Mouse (Mus musculus) liver, adult 2 months (tissue): ENCODE measurements at regions not wholly inside any gene's neighbourhood (a gene's known extent, or its start where the extent isn't known, plus 50 kb on each side); places are given as distances from the start of the nearest gene placed in this dataset.

Experiments
- DNase-seq: peaks from one replicate; pipeline ENCODE4 v3.0.0-alpha.2; 2011; ENCODE audit warnings: low read depth, low spot score; ENCODE audit errors: extremely low read depth
- H3K27ac ChIP-seq: fragments of 200-500 bp; replicated peaks from 2 replicates; pipeline ENCODE4 v1.5.1; 2012; ENCODE audit warnings: low read depth, mild to moderate bottlenecking, control low read depth, inconsistent platforms, low read length; ENCODE audit not compliant: insufficient read depth
- H3K27me3 ChIP-seq: fragments of 200-500 bp; 2 replicates; pipeline ENCODE4 v1.6.1; 2012; ENCODE audit warnings: mild to moderate bottlenecking, moderate library complexity, low read length, inconsistent platforms; ENCODE audit not compliant: control insufficient read depth, insufficient read depth
- H3K36me3 ChIP-seq: fragments of 200-500 bp; 2 replicates; pipeline ENCODE4 v1.6.1; 2012; ENCODE audit warnings: low read length, inconsistent platforms; ENCODE audit not compliant: control insufficient read depth, insufficient read depth
- H3K4me1 ChIP-seq: fragments of 200-500 bp; 2 replicates; pipeline ENCODE4 v1.6.1; 2011; ENCODE audit warnings: low read length; ENCODE audit not compliant: control insufficient read depth, insufficient read depth
- H3K4me3 ChIP-seq: fragments of 200-500 bp; 2 replicates; pipeline ENCODE4 v1.5.1; 2011; ENCODE audit warnings: low read depth, mild to moderate bottlenecking, control low read depth, low read length, moderate library complexity; ENCODE audit not compliant: insufficient read depth
- H3K79me2 ChIP-seq: fragments of 200-500 bp; 2 replicates; pipeline ENCODE4 v1.6.1; 2012; ENCODE audit warnings: inconsistent platforms, mild to moderate bottlenecking, low read length, moderate library complexity; ENCODE audit not compliant: control insufficient read depth, insufficient read depth
- H3K9ac ChIP-seq: fragments of 200-500 bp; 2 replicates; pipeline ENCODE4 v1.6.1; 2012; ENCODE audit warnings: low read depth, mild to moderate bottlenecking, control low read depth, inconsistent platforms, low read length
- CTCF ChIP-seq: fragments of 200-500 bp; IDR thresholded peaks from 2 replicates; pipeline ENCODE4 v1.5.1; 2011; ENCODE audit warnings: low read depth, low read length, control low read depth
- POLR2A ChIP-seq: fragments of 200-500 bp; IDR thresholded peaks from 2 replicates; pipeline ENCODE4 v1.6.1; 2011; ENCODE audit warnings: low read length, control low read depth; ENCODE audit not compliant: insufficient read depth; ENCODE audit errors: extremely low read depth
- WGBS: fragments of 180-500 bp; shearing (Covaris S2); methylation state at CpG from one replicate; pipeline ENCODE4 v1.1.7; 2018; 5-methylcytosine and 5-hydroxymethylcytosine counted together

DNA sequence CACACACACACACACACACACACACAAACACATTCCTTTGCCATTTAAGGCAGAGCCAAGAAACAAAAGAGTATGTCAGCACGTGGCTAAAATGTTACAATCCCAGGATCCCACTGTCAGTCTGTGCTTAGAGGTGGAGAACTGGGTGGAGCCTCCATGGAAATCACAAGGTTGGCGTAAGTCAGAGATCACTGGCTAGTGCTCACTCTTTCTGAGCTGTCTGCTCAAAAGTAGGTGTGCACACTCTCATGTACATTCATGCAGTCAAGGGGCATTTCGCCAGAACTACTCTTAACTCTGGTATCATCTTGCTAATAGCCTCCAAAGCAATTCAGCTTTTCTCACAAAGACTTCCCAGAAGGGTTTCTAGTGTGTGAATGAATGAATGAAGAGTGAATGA is 318.2 kb downstream of the Gm45692 start:
- Histone ChIP-seq H3K4me3 (no peak overlapping the region), H3K79me2 (no peaks in the 10 kb centered on the region), H3K9ac (no peak overlapping the region), H3K36me3 (no peaks in the 10 kb centered on the region), H3K27ac (no peak overlapping the region), H3K27me3 (no peaks in the 10 kb centered on the region), H3K4me1 (no peaks in the 10 kb centered on the region; the same call in 1 of the 2 replicates)
- DNase-seq = no peak
- 80% methylated on average over 3 of the region's 3 CpGs for WGBS
- no peak for TF ChIP-seq POLR2A
- no peak for TF ChIP-seq CTCF

DNA sequence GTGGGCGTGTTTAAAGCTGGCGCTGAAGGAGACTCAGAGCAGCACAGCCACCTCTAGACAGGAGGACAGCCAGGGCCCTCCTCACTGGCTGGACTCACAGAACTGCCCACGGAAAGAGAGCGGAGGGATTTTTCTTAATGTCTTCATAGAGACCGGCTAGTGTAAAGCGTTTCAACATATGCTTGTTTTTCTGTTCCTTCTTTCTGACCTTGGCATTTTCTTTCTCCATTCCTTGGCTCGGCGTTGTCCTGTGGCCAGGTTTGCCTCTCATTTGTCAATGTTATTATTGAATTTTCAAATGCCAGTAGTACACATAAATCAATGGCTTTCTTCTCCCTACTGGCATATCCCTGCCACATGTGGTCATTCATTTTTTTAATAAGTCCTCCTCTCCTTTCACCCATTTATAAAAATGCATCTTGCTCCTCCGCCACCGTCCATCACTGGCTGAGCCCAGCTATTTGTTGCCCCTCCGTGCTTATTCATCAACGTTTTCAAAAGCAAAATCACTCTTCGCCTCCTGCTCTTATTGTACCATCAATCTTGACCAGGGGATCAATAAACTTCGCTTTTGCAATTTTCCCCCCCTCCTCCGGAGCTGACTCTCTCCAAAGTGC is 319.0 kb downstream of the Gm45692 start:
- no peak for TF ChIP-seq POLR2A
- TF ChIP-seq CTCF = no peak
- Histone ChIP-seq H3K27me3 (no peaks in the 10 kb centered on the region), H3K9ac (no peak overlapping the region), H3K36me3 (no peaks in the 10 kb centered on the region), H3K27ac (no peak overlapping the region), H3K4me1 (no peaks in the 10 kb centered on the region; the same call in 1 of the 2 replicates), H3K79me2 (no peaks in the 10 kb centered on the region), H3K4me3 (no peak overlapping the region)
- DNase-seq = no peak
- WGBS = 65% methylated on average over 15 of the region's 15 CpGs

- DNase-seq = no peak
- 54% methylated on average over 16 of the region's 16 CpGs for WGBS
- H3K27me3 ChIP-seq = no peaks in the 10 kb centered on the region
- no peaks in the 10 kb centered on the region for H3K79me2 ChIP-seq
- H3K9ac ChIP-seq = no peak overlapping the region
- no peaks in the 10 kb centered on the region; the same call in 1 of the 2 replicates for H3K4me1 ChIP-seq
- H3K27ac ChIP-seq = no peak overlapping the region
- no peaks in the 10 kb centered on the region for H3K36me3 ChIP-seq
- H3K4me3 ChIP-seq = no peak overlapping the region
- TF ChIP-seq CTCF (no peak), POLR2A (no peak)
Observed at GRCm38 (mm10) chr8:26438877-26439276, 319.5 kb downstream of the Gm45692 start.

DNA sequence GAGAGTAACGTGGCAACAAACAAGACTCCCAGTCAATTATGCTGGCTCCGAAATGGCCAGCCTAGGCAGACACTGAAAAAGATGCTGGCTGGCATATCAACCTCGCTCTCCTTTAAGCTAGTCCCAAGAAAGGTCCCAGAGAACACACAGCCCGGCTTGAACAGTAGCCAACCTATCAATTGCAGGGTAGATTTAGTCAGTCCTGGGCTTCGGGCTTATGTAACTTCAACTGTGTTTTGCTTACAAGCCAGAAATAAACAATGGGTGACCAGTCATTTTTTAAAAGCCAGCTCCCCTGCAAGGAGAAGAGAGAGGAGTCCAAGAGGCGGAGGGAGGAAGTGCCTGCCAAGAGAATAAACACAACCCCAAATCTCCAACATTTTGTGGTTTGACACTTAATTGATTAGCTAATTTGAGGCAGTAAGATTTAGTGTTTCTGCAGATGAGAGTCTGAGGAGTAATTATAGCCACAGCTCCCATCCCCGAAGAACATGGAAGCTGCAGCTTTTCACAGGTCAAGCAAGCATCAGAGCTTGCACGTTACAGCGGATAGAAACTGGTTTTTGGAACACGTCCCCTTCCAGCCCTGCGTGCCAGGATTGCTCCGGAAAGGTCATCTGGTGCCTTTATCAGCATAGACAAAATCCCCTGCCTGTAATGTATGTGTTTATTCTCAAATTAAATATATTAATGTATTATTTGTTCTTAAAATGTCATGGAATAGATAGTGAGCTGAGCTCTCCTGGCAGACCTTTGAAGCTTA is 322.1 kb downstream of the Gm45692 start:
- Histone ChIP-seq H3K4me1 (no peaks in the 10 kb centered on the region), H3K4me3 (no peak overlapping the region), H3K27ac (no peak overlapping the region), H3K9ac (no peak overlapping the region), H3K36me3 (no peaks in the 10 kb centered on the region), H3K79me2 (no peaks in the 10 kb centered on the region), H3K27me3 (no peaks in the 10 kb centered on the region)
- no peak for TF ChIP-seq CTCF
- WGBS = 74% methylated on average over 12 of the region's 12 CpGs
- DNase-seq = peak; percentile 19

- TF ChIP-seq CTCF (peak; percentile 79), POLR2A (no peak)
- Histone ChIP-seq H3K79me2 (no peaks in the 10 kb centered on the region), H3K4me3 (no peak overlapping the region), H3K27ac (no peak overlapping the region), H3K4me1 (no peaks in the 10 kb centered on the region), H3K27me3 (no peaks in the 10 kb centered on the region), H3K9ac (no peak overlapping the region), H3K36me3 (no peaks in the 10 kb centered on the region)
- WGBS = 40% methylated on average over 4 of the region's 4 CpGs
- DNase-seq = peak; percentile 33
Observed at GRCm38 (mm10) chr8:26443041-26443440, 323.7 kb downstream of the Gm45692 start.

GRCm38 (mm10) chr8:26443735-26444134 is 324.4 kb downstream of the Gm45692 start:
- Histone ChIP-seq H3K27me3 (no peaks in the 10 kb centered on the region), H3K4me1 (no peaks in the 10 kb centered on the region), H3K9ac (no peak overlapping the region), H3K79me2 (no peaks in the 10 kb centered on the region), H3K27ac (no peak overlapping the region), H3K4me3 (no peak overlapping the region), H3K36me3 (no peaks in the 10 kb centered on the region)
- 87% methylated on average over 11 of the region's 11 CpGs for WGBS
- no peak for DNase-seq
- TF ChIP-seq CTCF (no peak), POLR2A (no peak)
